Mouse (Mus musculus) hindbrain, embryonic 10.5 days (tissue): ENCODE measurements around the gene Ttll1. TPM values are rescaled to one million over a fixed set of nuclear protein-coding genes. Genes with fewer than 3 reads are reported as not detected.

Source experiments
- DNase-seq: peaks from one replicate; pipeline ENCODE4 v3.0.0-alpha.2; 2017; ENCODE audit warnings: low spot score
- H3K27ac ChIP-seq: fragments of 300-500 bp; sonication (generic); 2 replicates; pipeline ENCODE4 v1.5.1; 2016; ENCODE audit warnings: mild to moderate bottlenecking, moderate library complexity
- H3K27me3 ChIP-seq: fragments of 300-500 bp; sonication (generic); 2 replicates; pipeline ENCODE4 v1.6.1; 2016; ENCODE audit warnings: mild to moderate bottlenecking; ENCODE audit not compliant: poor library complexity, insufficient read depth, severe bottlenecking
- H3K36me3 ChIP-seq: fragments of 300-500 bp; sonication (generic); 2 replicates; pipeline ENCODE4 v1.6.1; 2016; ENCODE audit warnings: mild to moderate bottlenecking, moderate library complexity
- H3K4me1 ChIP-seq: fragments of 300-500 bp; sonication (generic); replicated peaks from 2 replicates; pipeline ENCODE4 v1.6.1; 2016; ENCODE audit warnings: mild to moderate bottlenecking
- H3K4me3 ChIP-seq: fragments of 300-500 bp; sonication (generic); 2 replicates; pipeline ENCODE4 v1.5.1; 2016; ENCODE audit warnings: mild to moderate bottlenecking, moderate library complexity
- H3K9me3 ChIP-seq: fragments of 300-500 bp; sonication (generic); 2 replicates; pipeline ENCODE4 v1.6.1; 2016; ENCODE audit warnings: mild to moderate bottlenecking, moderate library complexity
- WGBS: fragments of 180-500 bp; shearing (Covaris S2); methylation state at CpG from one replicate; pipeline ENCODE4 v1.1.7; 2016; 5-methylcytosine and 5-hydroxymethylcytosine counted together
- polyA plus RNA-seq: library from polyadenylated mRNA; unstranded; fragments of >200 nt; fragmentation: Nextera tagmentation; extraction: Ambion mirVana; gene quantifications from 2 replicates; pipeline ENCODE4 v1.2.1, GENCODE M21; 2016

Gene Ttll1
- polyA plus RNA-seq, result 38.0 and 50.4 TPM in 2 replicates

GRCm38 (mm10) chr15:83510805-83511405 lies at the start of gene Ttll1:
Ttll1 (minus strand) TSS chr15:83510893.
- H3K36me3 ChIP-seq, result peaks cover 3% of the 10 kb centered on the region; the same call in 1 of the 2 replicates
- peak within 1 kb of the TSS; percentile 71 for H3K4me3 ChIP-seq
- H3K4me1 ChIP-seq, result peaks cover 22% of the 10 kb centered on the region
- H3K27me3 ChIP-seq, result no peaks in the 10 kb centered on the region; the same call in 1 of the 2 replicates
- peak within 1 kb of the TSS; percentile 87 for H3K27ac ChIP-seq
- DNase-seq, result peak; percentile 95
- WGBS, result 13% methylated on average over 41 of the region's 41 CpGs
- H3K9me3 ChIP-seq, result no peaks in the 10 kb centered on the region

GRCm38 (mm10) chr15:83555161-83555974 lies 44.7 kb upstream of the Ttll1 start:
- Histone ChIP-seq H3K9me3 (no peaks in the 10 kb centered on the region), H3K4me3 (peak overlapping the region; percentile 77), H3K36me3 (peaks cover 32% of the 10 kb centered on the region), H3K4me1 (peaks cover 16% of the 10 kb centered on the region), H3K27me3 (no peaks in the 10 kb centered on the region), H3K27ac (peak overlapping the region; percentile 96)
- under 1% methylated on average over 74 of the region's 74 CpGs for WGBS
- peak; percentile 90 for DNase-seq

DNA sequence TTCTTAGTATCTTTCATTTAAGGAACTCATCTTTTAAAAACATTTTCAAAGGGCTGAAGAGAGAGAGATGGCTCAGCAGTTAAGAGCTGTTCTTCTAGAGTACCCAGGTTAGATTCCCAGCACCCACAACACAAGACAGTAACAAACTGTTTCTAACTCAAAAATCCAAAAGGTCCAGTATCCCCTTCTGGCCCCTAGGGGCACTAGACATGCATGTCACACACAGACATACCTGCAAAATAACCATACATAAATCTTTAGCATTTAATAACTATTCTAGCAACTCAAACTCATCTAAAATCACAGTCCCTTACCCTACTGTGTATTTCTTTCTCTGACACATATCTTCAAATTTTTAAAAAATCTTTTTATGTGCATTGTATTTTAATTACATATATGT lies 43.1 kb upstream of the Ttll1 start:
- no peak for DNase-seq
- peaks cover 47% of the 10 kb centered on the region for H3K36me3 ChIP-seq

DNA sequence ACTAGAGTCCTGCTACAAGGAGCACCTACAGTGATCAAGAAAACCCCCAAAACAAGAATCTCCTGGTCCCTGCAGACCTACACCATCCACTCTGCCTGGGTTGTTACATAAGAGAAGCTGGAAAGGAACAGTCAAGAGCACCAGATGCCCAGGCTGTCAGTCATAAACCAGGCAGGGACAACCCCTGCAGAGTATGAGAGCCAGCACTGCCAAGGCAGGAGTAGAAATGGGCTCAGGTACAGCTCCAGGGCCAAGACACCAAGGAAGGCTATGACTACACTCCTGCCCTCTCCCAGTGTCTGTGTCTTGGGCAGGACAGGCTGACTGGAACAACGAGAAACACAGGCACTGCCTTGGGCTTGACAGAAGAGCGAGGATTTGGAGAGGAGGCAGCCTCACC lies 39.4 kb upstream of the Ttll1 start:
- Histone ChIP-seq H3K27me3 (no peaks in the 10 kb centered on the region), H3K27ac (no peak overlapping the region), H3K36me3 (peaks cover 84% of the 10 kb centered on the region), H3K9me3 (no peaks in the 10 kb centered on the region), H3K4me1 (peaks cover 9% of the 10 kb centered on the region), H3K4me3 (no peak overlapping the region)
- WGBS, result 86% methylated on average over 2 of the region's 2 CpGs
- DNase-seq, result no peak

More for the DNA sequence above, 43.1 kb upstream of the Ttll1 start:
- Histone ChIP-seq H3K9me3 (no peaks in the 10 kb centered on the region), H3K4me1 (peaks cover 16% of the 10 kb centered on the region), H3K27ac (no peak overlapping the region), H3K4me3 (no peak overlapping the region), H3K27me3 (no peaks in the 10 kb centered on the region)

DNA sequence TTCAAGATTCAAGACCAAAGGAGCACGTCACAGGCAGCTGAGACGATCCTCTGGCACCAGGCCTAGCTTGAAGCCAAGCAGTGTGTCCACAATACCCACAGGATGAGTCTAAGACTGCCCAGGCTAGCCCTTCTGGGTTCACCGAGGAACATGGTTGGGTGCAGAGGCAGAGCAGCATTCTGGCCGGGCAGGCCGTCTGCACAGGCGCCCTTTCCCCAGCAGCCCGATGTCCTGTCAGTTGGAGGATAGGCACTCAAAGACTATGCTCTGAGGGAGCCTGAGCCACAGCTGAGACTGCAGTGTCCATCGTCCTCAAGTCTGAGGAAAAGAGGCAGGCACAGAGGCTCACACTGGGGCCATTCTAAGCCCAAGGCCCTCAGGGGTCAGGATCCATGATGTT lies 36.5 kb upstream of the Ttll1 start:
- no peak for DNase-seq

DNA sequence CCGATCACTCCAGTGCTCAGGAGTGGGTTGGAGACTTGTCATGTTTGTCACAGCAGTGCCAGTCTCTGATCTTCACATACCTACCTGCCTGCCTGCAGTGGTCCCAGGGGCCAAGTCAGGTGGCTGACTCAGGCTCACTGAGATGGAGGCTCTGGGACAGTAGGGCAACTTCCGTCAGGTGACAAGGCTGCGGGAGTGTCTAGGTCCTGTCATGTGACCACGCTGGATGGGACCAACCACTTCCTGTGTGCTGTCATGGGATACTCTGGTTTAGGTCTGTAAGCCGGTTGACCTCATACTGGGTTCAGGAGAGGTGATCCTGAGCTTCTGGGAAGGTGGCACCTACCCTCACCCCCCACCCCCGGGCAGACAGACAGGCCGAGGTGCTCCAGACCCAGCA lies 35.3 kb upstream of the Ttll1 start:
- Histone ChIP-seq H3K9me3 (no peaks in the 10 kb centered on the region), H3K4me3 (no peak overlapping the region), H3K4me1 (0 out of 2 replicates have a peak, but pooled peaks cover 2% of the 10 kb centered on the region), H3K36me3 (peaks cover 68% of the 10 kb centered on the region), H3K27me3 (no peaks in the 10 kb centered on the region), H3K27ac (no peak overlapping the region)
- no peak for DNase-seq
- WGBS, result 86% methylated on average over 7 of the region's 7 CpGs

More for the DNA sequence above, 36.5 kb upstream of the Ttll1 start:
- Histone ChIP-seq H3K36me3 (peaks cover 79% of the 10 kb centered on the region), H3K4me3 (no peak overlapping the region), H3K4me1 (0 out of 2 replicates have a peak, but pooled peaks cover 2% of the 10 kb centered on the region), H3K9me3 (no peaks in the 10 kb centered on the region), H3K27me3 (no peaks in the 10 kb centered on the region), H3K27ac (no peak overlapping the region)
- WGBS, result 91% methylated on average over 8 of the region's 8 CpGs

- WGBS, result 84% methylated on average over 9 of the region's 9 CpGs
- H3K27me3 ChIP-seq, result no peaks in the 10 kb centered on the region
- H3K27ac ChIP-seq, result no peak overlapping the region
- 0 out of 2 replicates have a peak, but pooled peaks cover 2% of the 10 kb centered on the region for H3K9me3 ChIP-seq
- peaks cover 26% of the 10 kb centered on the region for H3K36me3 ChIP-seq
- H3K4me3 ChIP-seq, result no peak overlapping the region
- no peak for DNase-seq
- 0 out of 2 replicates have a peak, but pooled peaks cover 2% of the 10 kb centered on the region for H3K4me1 ChIP-seq
These were observed 31.1 kb upstream of the Ttll1 start for GRCm38 (mm10) chr15:83541647-83542287.

- DNase-seq, result no peak
- no peaks in the 10 kb centered on the region for H3K27me3 ChIP-seq
- H3K4me1 ChIP-seq, result peaks cover 2% of the 10 kb centered on the region; the same call in 1 of the 2 replicates
- H3K36me3 ChIP-seq, result peaks cover 7% of the 10 kb centered on the region
- H3K4me3 ChIP-seq, result no peak overlapping the region
- H3K9me3 ChIP-seq, result 0 out of 2 replicates have a peak, but pooled peaks cover 2% of the 10 kb centered on the region
- no peak overlapping the region for H3K27ac ChIP-seq
- WGBS, result 79% methylated on average over 4 of the region's 4 CpGs
These were observed 29.2 kb upstream of the Ttll1 start for GRCm38 (mm10) chr15:83539905-83540304.

DNA sequence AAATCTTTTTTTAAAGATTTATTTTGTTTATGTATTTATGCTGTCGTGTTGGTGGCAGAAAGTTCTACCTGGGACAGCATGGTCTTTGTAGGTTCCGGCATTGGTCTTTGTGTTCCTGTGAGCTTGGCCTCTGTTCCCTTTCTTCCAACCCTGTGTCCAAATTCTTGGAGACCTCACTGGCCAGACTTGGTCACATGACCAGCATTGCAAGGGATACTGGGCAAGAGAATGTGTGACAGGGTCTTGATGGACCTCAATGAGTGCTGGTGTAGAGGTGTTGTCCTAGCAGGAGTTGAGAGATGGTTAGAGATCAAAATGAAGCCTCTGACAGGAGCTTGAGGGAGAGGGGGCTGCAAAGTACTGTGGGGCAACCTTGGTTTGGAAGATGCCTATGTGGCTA lies 28.2 kb upstream of the Ttll1 start:
- no peaks in the 10 kb centered on the region for H3K27me3 ChIP-seq
- no peak for DNase-seq
- WGBS, result 94% methylated on average over 2 of the region's 2 CpGs
- 0 out of 2 replicates have a peak, but pooled peaks cover 2% of the 10 kb centered on the region for H3K9me3 ChIP-seq
- peaks cover 3% of the 10 kb centered on the region; the same call in 1 of the 2 replicates for H3K4me1 ChIP-seq
- H3K36me3 ChIP-seq, result no peaks in the 10 kb centered on the region
- H3K4me3 ChIP-seq, result no peak overlapping the region
- no peak overlapping the region for H3K27ac ChIP-seq

DNA sequence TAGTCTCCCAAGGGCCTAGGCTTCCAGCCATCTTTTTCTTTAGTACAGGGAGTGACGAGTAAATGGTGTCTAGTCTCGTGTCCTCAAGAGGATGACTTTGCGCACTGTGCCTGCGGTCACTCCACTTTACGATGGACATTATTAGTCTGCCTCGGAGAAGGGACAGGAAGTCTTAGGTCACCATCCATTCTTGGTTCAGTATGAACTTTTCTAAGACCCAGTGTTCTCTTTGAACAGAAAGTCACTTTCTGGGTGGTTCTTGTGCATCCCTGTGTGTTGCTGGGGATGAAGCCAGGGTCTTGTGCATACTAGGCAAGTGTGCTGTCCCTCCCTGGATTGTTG lies 25.2 kb upstream of the Ttll1 start:
- Histone ChIP-seq H3K27ac (peak overlapping the region; percentile 46; the same call in 1 of the 2 replicates), H3K4me3 (no peak overlapping the region), H3K4me1 (peaks cover 3% of the 10 kb centered on the region; the same call in 1 of the 2 replicates), H3K36me3 (no peaks in the 10 kb centered on the region), H3K27me3 (no peaks in the 10 kb centered on the region), H3K9me3 (0 out of 2 replicates have a peak, but pooled peaks cover 2% of the 10 kb centered on the region)
- 92% methylated on average over 6 of the region's 6 CpGs for WGBS
- DNase-seq, result no peak

DNA sequence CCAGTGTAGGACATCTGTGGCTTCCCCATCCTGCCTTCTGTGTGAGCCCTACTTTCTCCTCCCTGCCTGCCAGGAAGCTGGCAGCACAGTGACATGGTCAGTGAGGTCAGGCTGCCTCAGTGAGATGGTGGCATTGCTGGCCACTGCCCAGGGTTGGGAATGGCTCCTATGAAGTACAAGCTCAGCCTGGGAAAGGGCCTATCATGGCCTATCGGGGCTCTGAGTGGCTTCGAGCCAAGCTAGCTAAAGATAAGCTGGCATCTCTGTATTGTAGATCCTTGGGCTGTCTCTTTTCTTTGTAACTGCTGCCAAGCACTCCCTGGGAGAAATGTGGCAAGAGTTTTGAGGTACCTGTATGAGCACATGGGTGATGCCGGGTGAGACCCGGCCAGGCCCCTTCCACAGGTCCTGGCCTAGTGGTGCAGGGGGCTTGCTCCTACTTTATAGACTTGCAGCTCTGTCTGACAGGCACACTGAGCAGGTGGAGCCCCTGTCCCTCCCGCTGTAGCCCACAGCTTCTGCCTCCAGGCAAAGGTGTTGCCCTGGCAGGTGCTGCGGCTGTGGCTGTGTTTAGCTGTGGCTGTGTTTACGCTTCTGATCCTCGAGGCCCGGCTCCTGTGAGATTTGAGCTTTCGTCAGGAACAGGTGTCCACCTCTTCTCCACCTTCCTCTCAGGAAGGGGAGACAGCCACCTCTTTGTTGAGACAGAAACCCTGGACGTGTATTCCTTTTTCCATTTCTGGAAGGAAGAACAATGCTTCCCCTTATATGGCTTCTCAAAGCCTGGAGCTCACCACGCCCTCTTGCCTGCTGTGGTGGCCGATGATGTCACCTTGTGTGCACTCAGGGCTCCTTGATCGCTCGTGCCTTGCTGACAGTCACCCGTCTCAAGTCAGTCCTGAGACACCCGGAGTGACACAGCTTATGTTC lies 24.5 kb upstream of the Ttll1 start:
- H3K36me3 ChIP-seq, result no peaks in the 10 kb centered on the region
- peak overlapping the region; percentile 46 for H3K27ac ChIP-seq
- 85% methylated on average over 17 of the region's 17 CpGs for WGBS
- no peak overlapping the region for H3K4me3 ChIP-seq
- no peak for DNase-seq
- H3K9me3 ChIP-seq, result 0 out of 2 replicates have a peak, but pooled peaks cover 2% of the 10 kb centered on the region
- H3K27me3 ChIP-seq, result no peaks in the 10 kb centered on the region
- H3K4me1 ChIP-seq, result peaks cover 3% of the 10 kb centered on the region; the same call in 1 of the 2 replicates

- 79% methylated on average over 7 of the region's 7 CpGs for WGBS
- H3K4me3 ChIP-seq, result no peak overlapping the region
- peaks cover 4% of the 10 kb centered on the region for H3K4me1 ChIP-seq
- 0 out of 2 replicates have a peak, but pooled peaks cover 2% of the 10 kb centered on the region for H3K9me3 ChIP-seq
- peaks cover 22% of the 10 kb centered on the region for H3K27me3 ChIP-seq
- no peaks in the 10 kb centered on the region for H3K36me3 ChIP-seq
- H3K27ac ChIP-seq, result no peak overlapping the region
- no peak for DNase-seq
These were observed 21.9 kb upstream of the Ttll1 start for GRCm38 (mm10) chr15:83532606-83533005.
